Mouse (Mus musculus) neural tube, embryonic 13.5 days (tissue): ENCODE measurements around the gene Rab4a. TPM values are rescaled to one million over a fixed set of nuclear protein-coding genes. Genes with fewer than 3 reads are reported as not detected.

Experiments
- ATAC-seq: fragments of 200-750 bp; cut with Nextera tagmentation; 2 replicates; pipeline ENCODE4 v1.8.0; 2017; ENCODE audit warnings: low read depth, mild to moderate bottlenecking, moderate TSS enrichment, moderate library complexity
- H3K27ac ChIP-seq: fragments of 300-500 bp; sonication (generic); replicated peaks from 2 replicates; pipeline ENCODE4 v1.5.1; 2015; ENCODE audit warnings: moderate library complexity, mild to moderate bottlenecking, inconsistent platforms
- H3K27me3 ChIP-seq: fragments of 300-500 bp; sonication (generic); 2 replicates; pipeline ENCODE4 v1.6.1; 2015; ENCODE audit warnings: mild to moderate bottlenecking, inconsistent platforms
- H3K36me3 ChIP-seq: fragments of 300-500 bp; sonication (generic); 2 replicates; pipeline ENCODE4 v1.6.1; 2015; ENCODE audit warnings: mild to moderate bottlenecking, inconsistent platforms
- H3K4me1 ChIP-seq: fragments of 300-500 bp; sonication (generic); replicated peaks from 2 replicates; pipeline ENCODE4 v1.6.1; 2015; ENCODE audit warnings: inconsistent platforms
- H3K4me2 ChIP-seq: fragments of 300-500 bp; sonication (generic); 2 replicates; pipeline ENCODE4 v1.6.1; 2015; ENCODE audit warnings: inconsistent platforms, mild to moderate bottlenecking, moderate library complexity
- H3K4me3 ChIP-seq: fragments of 300-500 bp; sonication (generic); 2 replicates; pipeline ENCODE4 v1.5.1; 2015; ENCODE audit warnings: mild to moderate bottlenecking, inconsistent platforms
- H3K9ac ChIP-seq: fragments of 300-500 bp; sonication (generic); 2 replicates; pipeline ENCODE4 v1.6.1; 2015; ENCODE audit warnings: moderate library complexity, mild to moderate bottlenecking, inconsistent platforms
- H3K9me3 ChIP-seq: fragments of 300-500 bp; sonication (generic); 2 replicates; pipeline ENCODE4 v1.6.1; 2016; ENCODE audit warnings: inconsistent platforms
- WGBS: fragments of 180-500 bp; shearing (Covaris S2); methylation state at CpG from one replicate; pipeline ENCODE4 v1.1.7; 2015; 5-methylcytosine and 5-hydroxymethylcytosine counted together
- polyA plus RNA-seq: library from polyadenylated mRNA; unstranded; fragments of >200 nt; fragmentation: Nextera tagmentation; extraction: Ambion mirVana; gene quantifications from 2 replicates; pipeline ENCODE4 v1.2.1, GENCODE M21; 2015

Gene Rab4a
- polyA plus RNA-seq, 1 experiment from 2014 or later: 89.6 TPM

GRCm38 (mm10) chr8:123773468-123773867 is 32.3 kb upstream of the Rab4a start:
- WGBS: 67% methylated on average over 12 of the region's 12 CpGs
- Histone ChIP-seq H3K9ac (no peak overlapping the region), H3K4me1 (0 out of 2 replicates have a peak, but pooled peaks cover 4% of the 10 kb centered on the region), H3K4me2 (no peak overlapping the region), H3K27ac (no peak overlapping the region), H3K27me3 (peaks cover 2% of the 10 kb centered on the region; the same call in 1 of the 2 replicates), H3K36me3 (no peaks in the 10 kb centered on the region), H3K9me3 (no peaks in the 10 kb centered on the region), H3K4me3 (no peak overlapping the region)
- ATAC-seq: no peak

- Histone ChIP-seq H3K36me3 (no peaks in the 10 kb centered on the region), H3K4me1 (0 out of 2 replicates have a peak, but pooled peaks cover 4% of the 10 kb centered on the region), H3K9ac (no peak overlapping the region), H3K27me3 (no peaks in the 10 kb centered on the region), H3K4me3 (no peak overlapping the region), H3K9me3 (no peaks in the 10 kb centered on the region), H3K27ac (no peak overlapping the region), H3K4me2 (no peak overlapping the region)
- WGBS: 95% methylated on average over 1 of the region's 1 CpGs
- ATAC-seq: no peak
Measured at GRCm38 (mm10) chr8:123774491-123774890, 31.3 kb upstream of the Rab4a start.

- Histone ChIP-seq H3K9me3 (no peaks in the 10 kb centered on the region), H3K27me3 (no peaks in the 10 kb centered on the region), H3K4me2 (no peak overlapping the region), H3K4me3 (no peak overlapping the region), H3K27ac (no peak overlapping the region), H3K4me1 (peaks cover 11% of the 10 kb centered on the region), H3K9ac (no peak overlapping the region), H3K36me3 (no peaks in the 10 kb centered on the region)
- ATAC-seq: no peak
- WGBS: 53% methylated on average over 7 of the region's 7 CpGs
Measured at GRCm38 (mm10) chr8:123777319-123777718, 28.5 kb upstream of the Rab4a start.

GRCm38 (mm10) chr8:123780471-123780870 is 25.3 kb upstream of the Rab4a start:
- no peaks in the 10 kb centered on the region for H3K27me3 ChIP-seq
- no peaks in the 10 kb centered on the region for H3K9me3 ChIP-seq
- H3K9ac ChIP-seq: no peak overlapping the region
- 64% methylated on average over 3 of the region's 3 CpGs for WGBS
- H3K4me1 ChIP-seq: peaks cover 12% of the 10 kb centered on the region
- no peak for ATAC-seq
- no peak overlapping the region for H3K4me2 ChIP-seq
- H3K36me3 ChIP-seq: no peaks in the 10 kb centered on the region
- H3K4me3 ChIP-seq: no peak overlapping the region
- no peak overlapping the region for H3K27ac ChIP-seq

GRCm38 (mm10) chr8:123781256-123781655 is 24.5 kb upstream of the Rab4a start:
- Histone ChIP-seq H3K4me3 (no peak overlapping the region), H3K27me3 (no peaks in the 10 kb centered on the region), H3K9ac (no peak overlapping the region), H3K36me3 (no peaks in the 10 kb centered on the region), H3K4me2 (no peak overlapping the region), H3K4me1 (peaks cover 12% of the 10 kb centered on the region), H3K27ac (no peak overlapping the region), H3K9me3 (no peaks in the 10 kb centered on the region)
- ATAC-seq: no peak
- WGBS: 36% methylated on average over 8 of the region's 8 CpGs

GRCm38 (mm10) chr8:123783525-123784249 is 22.1 kb upstream of the Rab4a start:
- H3K9me3 ChIP-seq: no peaks in the 10 kb centered on the region
- no peak overlapping the region for H3K4me3 ChIP-seq
- no peak overlapping the region for H3K4me2 ChIP-seq
- ATAC-seq: peak; percentile 93
- peaks cover 12% of the 10 kb centered on the region for H3K4me1 ChIP-seq
- 0 out of 2 replicates have a peak overlapping the region, but pooled peaks have one; percentile 26 for H3K9ac ChIP-seq
- WGBS: 9% methylated on average over 6 of the region's 6 CpGs
- H3K27me3 ChIP-seq: no peaks in the 10 kb centered on the region
- H3K36me3 ChIP-seq: no peaks in the 10 kb centered on the region
- no peak overlapping the region for H3K27ac ChIP-seq

GRCm38 (mm10) chr8:123786166-123786565 is 19.6 kb upstream of the Rab4a start:
- 80% methylated on average over 6 of the region's 6 CpGs for WGBS
- Histone ChIP-seq H3K36me3 (no peaks in the 10 kb centered on the region), H3K9ac (no peak overlapping the region), H3K4me1 (peaks cover 15% of the 10 kb centered on the region), H3K27me3 (0 out of 2 replicates have a peak, but pooled peaks cover 4% of the 10 kb centered on the region), H3K27ac (no peak overlapping the region), H3K4me2 (no peak overlapping the region), H3K4me3 (no peak overlapping the region), H3K9me3 (no peaks in the 10 kb centered on the region)
- ATAC-seq: no peak

GRCm38 (mm10) chr8:123786644-123787043 is 19.1 kb upstream of the Rab4a start:
- Histone ChIP-seq H3K27ac (no peak overlapping the region), H3K9me3 (no peaks in the 10 kb centered on the region), H3K36me3 (no peaks in the 10 kb centered on the region), H3K4me3 (no peak overlapping the region), H3K27me3 (0 out of 2 replicates have a peak, but pooled peaks cover 4% of the 10 kb centered on the region), H3K4me2 (no peak overlapping the region), H3K4me1 (peaks cover 17% of the 10 kb centered on the region), H3K9ac (no peak overlapping the region)
- WGBS: 71% methylated on average over 6 of the region's 6 CpGs
- ATAC-seq: no peak

GRCm38 (mm10) chr8:123787254-123787897 is 18.4 kb upstream of the Rab4a start:
- Histone ChIP-seq H3K4me2 (no peak overlapping the region; the same call in 1 of the 2 replicates), H3K9ac (no peak overlapping the region), H3K4me1 (peaks cover 21% of the 10 kb centered on the region), H3K27ac (no peak overlapping the region), H3K4me3 (no peak overlapping the region), H3K27me3 (0 out of 2 replicates have a peak, but pooled peaks cover 4% of the 10 kb centered on the region), H3K36me3 (no peaks in the 10 kb centered on the region), H3K9me3 (no peaks in the 10 kb centered on the region)
- 62% methylated on average over 21 of the region's 21 CpGs for WGBS
- ATAC-seq: no peak

- WGBS: 51% methylated on average over 14 of the region's 14 CpGs
- H3K9me3 ChIP-seq: no peaks in the 10 kb centered on the region
Measured at GRCm38 (mm10) chr8:123788416-123789170, 17.2 kb upstream of the Rab4a start.

GRCm38 (mm10) chr8:123789461-123789860 is 16.3 kb upstream of the Rab4a start:
- no peak overlapping the region for H3K4me2 ChIP-seq
- 82% methylated on average over 9 of the region's 9 CpGs for WGBS

More at GRCm38 (mm10) chr8:123788416-123789170, 17.2 kb upstream of the Rab4a start:
- Histone ChIP-seq H3K9ac (no peak overlapping the region), H3K27ac (no peak overlapping the region), H3K4me1 (peaks cover 22% of the 10 kb centered on the region), H3K27me3 (0 out of 2 replicates have a peak, but pooled peaks cover 4% of the 10 kb centered on the region), H3K4me3 (no peak overlapping the region), H3K4me2 (no peak overlapping the region), H3K36me3 (no peaks in the 10 kb centered on the region)
- ATAC-seq: no peak

GRCm38 (mm10) chr8:123789970-123790369 is 15.8 kb upstream of the Rab4a start:
- peaks cover 20% of the 10 kb centered on the region for H3K4me1 ChIP-seq
- no peaks in the 10 kb centered on the region for H3K36me3 ChIP-seq
- no peak overlapping the region for H3K27ac ChIP-seq
- peak; percentile 24; the same call in 1 of the 2 replicates for ATAC-seq
- H3K9ac ChIP-seq: 0 out of 2 replicates have a peak overlapping the region, but pooled peaks have one; percentile 17
- no peak overlapping the region for H3K4me2 ChIP-seq
- 0 out of 2 replicates have a peak, but pooled peaks cover 4% of the 10 kb centered on the region for H3K27me3 ChIP-seq
- WGBS: 1% methylated on average over 4 of the region's 4 CpGs
- H3K4me3 ChIP-seq: no peak overlapping the region
- no peaks in the 10 kb centered on the region for H3K9me3 ChIP-seq

More at GRCm38 (mm10) chr8:123789461-123789860, 16.3 kb upstream of the Rab4a start:
- Histone ChIP-seq H3K9ac (0 out of 2 replicates have a peak overlapping the region, but pooled peaks have one; percentile 17), H3K36me3 (no peaks in the 10 kb centered on the region), H3K4me3 (no peak overlapping the region), H3K4me1 (peaks cover 20% of the 10 kb centered on the region), H3K27ac (no peak overlapping the region), H3K27me3 (0 out of 2 replicates have a peak, but pooled peaks cover 4% of the 10 kb centered on the region), H3K9me3 (no peaks in the 10 kb centered on the region)
- ATAC-seq: no peak
